Mouse (Mus musculus): Measurements from ENCODE around the gene Cfap221. TPM values are rescaled to one million over a fixed set of nuclear protein-coding genes. Genes with fewer than 3 reads are reported as not detected.

The Cfap221 gene
- polyA plus RNA-seq, 1 experiment from 2014 or later, result not detected

- Histone ChIP-seq H3K9me3 (no peaks in the 10 kb centered on the region), H3K27me3 (no peaks in the 10 kb centered on the region), H3K9ac (no peak overlapping the region), H3K27ac (no peak overlapping the region), H3K4me3 (replicated peaks) (no peak overlapping the region), H3K36me3 (replicated peaks) (no peaks in the 10 kb centered on the region), H3K4me2 (no peak overlapping the region), H3K4me1 (peaks cover 5% of the 10 kb centered on the region; the same call in 1 of the 2 replicates)
- 82% methylated on average over 4 of the region's 4 CpGs for WGBS
- ATAC-seq (ENCODE audit: low FRiP score), result no peak
Observed at GRCm38 (mm10) chr1:119891865-119892264, 105.2 kb downstream of the Cfap221 start.

GRCm38 (mm10) chr1:119891149-119891548 is 105.9 kb downstream of the Cfap221 start:
- Histone ChIP-seq H3K4me2 (no peak overlapping the region), H3K4me3 (replicated peaks) (no peak overlapping the region), H3K27ac (no peak overlapping the region), H3K9me3 (no peaks in the 10 kb centered on the region), H3K4me1 (peaks cover 5% of the 10 kb centered on the region; the same call in 1 of the 2 replicates), H3K27me3 (no peaks in the 10 kb centered on the region), H3K9ac (no peak overlapping the region), H3K36me3 (replicated peaks) (no peaks in the 10 kb centered on the region)
- 92% methylated on average over 9 of the region's 9 CpGs for WGBS
- no peak for ATAC-seq (ENCODE audit: low FRiP score)

GRCm38 (mm10) chr1:119889347-119889746 is 107.7 kb downstream of the Cfap221 start:
- no peaks in the 10 kb centered on the region for H3K9me3 ChIP-seq
- no peak overlapping the region for H3K4me3 ChIP-seq (replicated peaks)
- no peak overlapping the region for H3K9ac ChIP-seq
- H3K27me3 ChIP-seq, result no peaks in the 10 kb centered on the region
- no peaks in the 10 kb centered on the region for H3K36me3 ChIP-seq (replicated peaks)
- no peak overlapping the region for H3K27ac ChIP-seq
- ATAC-seq (ENCODE audit: low FRiP score), result no peak
- H3K4me1 ChIP-seq, result no peaks in the 10 kb centered on the region
- 92% methylated on average over 16 of the region's 16 CpGs for WGBS
- H3K4me2 ChIP-seq, result no peak overlapping the region

GRCm38 (mm10) chr1:119886320-119886719 is 110.7 kb downstream of the Cfap221 start:
- Histone ChIP-seq H3K4me2 (no peak overlapping the region), H3K4me1 (no peaks in the 10 kb centered on the region), H3K27me3 (no peaks in the 10 kb centered on the region), H3K9me3 (no peaks in the 10 kb centered on the region), H3K27ac (no peak overlapping the region), H3K36me3 (replicated peaks) (no peaks in the 10 kb centered on the region), H3K9ac (no peak overlapping the region), H3K4me3 (replicated peaks) (no peak overlapping the region)
- 73% methylated on average over 7 of the region's 7 CpGs for WGBS
- ATAC-seq (ENCODE audit: low FRiP score), result no peak

- H3K4me3 ChIP-seq (replicated peaks), result no peak overlapping the region
- no peak overlapping the region for H3K9ac ChIP-seq
- no peak overlapping the region for H3K27ac ChIP-seq
- no peaks in the 10 kb centered on the region for H3K9me3 ChIP-seq
- WGBS, result 90% methylated on average over 3 of the region's 3 CpGs
- H3K27me3 ChIP-seq, result no peaks in the 10 kb centered on the region
- H3K4me2 ChIP-seq, result no peak overlapping the region
- H3K4me1 ChIP-seq, result no peaks in the 10 kb centered on the region
- no peak for ATAC-seq (ENCODE audit: low FRiP score)
- no peaks in the 10 kb centered on the region for H3K36me3 ChIP-seq (replicated peaks)
Observed at GRCm38 (mm10) chr1:119884272-119884671, 112.8 kb downstream of the Cfap221 start.

GRCm38 (mm10) chr1:119878909-119879308 is 118.1 kb downstream of the Cfap221 start:
- H3K4me1 ChIP-seq, result no peaks in the 10 kb centered on the region
- no peak overlapping the region for H3K9ac ChIP-seq
- no peaks in the 10 kb centered on the region for H3K9me3 ChIP-seq
- WGBS, result 86% methylated on average over 7 of the region's 7 CpGs
- no peaks in the 10 kb centered on the region for H3K36me3 ChIP-seq (replicated peaks)
- H3K4me2 ChIP-seq, result no peak overlapping the region
- H3K27me3 ChIP-seq, result no peaks in the 10 kb centered on the region
- ATAC-seq (ENCODE audit: low FRiP score), result no peak
- no peak overlapping the region for H3K4me3 ChIP-seq (replicated peaks)
- H3K27ac ChIP-seq, result no peak overlapping the region

GRCm38 (mm10) chr1:119877469-119877868 is 119.6 kb downstream of the Cfap221 start:
- H3K27me3 ChIP-seq, result no peaks in the 10 kb centered on the region
- no peak for ATAC-seq (ENCODE audit: low FRiP score)
- no peaks in the 10 kb centered on the region for H3K9me3 ChIP-seq
- H3K4me1 ChIP-seq, result no peaks in the 10 kb centered on the region
- no peak overlapping the region for H3K4me3 ChIP-seq (replicated peaks)
- WGBS, result 86% methylated on average over 4 of the region's 4 CpGs
- H3K27ac ChIP-seq, result no peak overlapping the region
- no peak overlapping the region for H3K9ac ChIP-seq
- H3K36me3 ChIP-seq (replicated peaks), result no peaks in the 10 kb centered on the region
- H3K4me2 ChIP-seq, result no peak overlapping the region

Other genes starting within 250 kb of the Cfap221 start
- gene Ptpn4, start 159.6 kb downstream of the Cfap221 start, polyA plus RNA-seq (2016; fragmentation: Nextera tagmentation; extraction: Ambion mirVana), result 11.1 and 13.1 TPM in 2 replicates
- gene Tmem177, start 84.0 kb downstream of the Cfap221 start, polyA plus RNA-seq (2016; fragmentation: Nextera tagmentation; extraction: Ambion mirVana), result 9.3 and 11.3 TPM in 2 replicates
- gene Sctr, start 9.7 kb upstream of the Cfap221 start, polyA plus RNA-seq (2016; fragmentation: Nextera tagmentation; extraction: Ambion mirVana), result 0.14 and 0.84 TPM in 2 replicates
- 5.2 and 5.3 TPM in 2 replicates for gene Tmem37, start 76.8 kb upstream of the Cfap221 start, polyA plus RNA-seq (2016; fragmentation: Nextera tagmentation; extraction: Ambion mirVana)
- gene Dbi, start 123.8 kb upstream of the Cfap221 start, polyA plus RNA-seq (2016; fragmentation: Nextera tagmentation; extraction: Ambion mirVana), result 921 and 969 TPM in 2 replicates
- 23.7 and 30.2 TPM in 2 replicates for gene 3110009E18Rik, start 124.0 kb upstream of the Cfap221 start, polyA plus RNA-seq (2016; fragmentation: Nextera tagmentation; extraction: Ambion mirVana)

All from forebrain, embryonic 12.5 days (tissue).